22 mouse cellular contexts compared by ENCODE assay signal in the genomic region with DNA sequence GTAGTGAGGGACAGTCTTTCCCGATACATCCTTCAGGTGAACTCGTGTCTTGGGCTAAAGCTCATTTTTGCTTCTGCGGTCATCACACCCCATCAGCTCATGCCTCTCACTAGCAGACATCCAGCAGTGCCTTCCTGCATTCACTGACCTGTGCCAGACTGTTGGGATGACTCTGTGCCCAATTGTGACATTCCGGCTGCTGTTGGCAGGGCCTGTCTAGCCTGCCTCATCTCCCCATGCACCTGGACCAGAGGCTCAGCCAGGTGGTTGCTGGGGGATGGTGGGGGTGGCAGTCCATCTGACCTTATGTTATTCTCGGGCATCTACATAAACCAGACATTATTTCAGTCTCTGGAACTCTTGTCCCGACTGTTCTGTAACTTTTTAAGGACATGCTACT.
A peak's percentile ranks its signal among the peaks of the same experiment; 100 is the strongest.
DNase-seq lines count a peak whose midpoint lies in the region; ATAC-seq and TF ChIP-seq lines count a peak whose summit lies in the region.
"Had no signal": no experiment of that assay in that cellular context is flagged by ENCODE, and none has a peak within 500 bp of the region (broad histone marks: within the 10 kb centered on the region; RNA-seq: fewer than 3 reads in every experiment).

No protein-coding gene starts in this region.

- peak; percentile 92 for ATAC-seq in cerebellum, adult (ENCODE audit: insufficient number of reproducible peaks, low FRiP score, low TSS enrichment)
- ATAC-seq in hindbrain, embryonic 14.5 days (ENCODE audit: low FRiP score), result no peak
- ATAC-seq: CD4-positive, CD25-positive, alpha-beta regulatory T cell, adult 4 months; forebrain, embryonic 13.5 days; forebrain, postnatal 0 days; hindbrain, postnatal 0 days had no signal

- TF ChIP-seq POLR2A in cerebellum, adult 2 months (IDR thresholded peaks at IDR 0.05; ENCODE audit: borderline replicate concordance, insufficient read depth, low read length), result no peak

- no peak overlapping the region for H3K4me2 ChIP-seq in hindbrain, embryonic 14.5 days (replicated peaks)
- H3K4me2 ChIP-seq: embryonic facial prominence, embryonic 13.5 days; forebrain, embryonic 13.5 days; hindbrain, embryonic 12.5 days had no signal

- H3K36me3 ChIP-seq in hindbrain, embryonic 14.5 days (replicated peaks; ENCODE audit: control insufficient read depth, insufficient read depth), result no peaks in the 10 kb centered on the region
- H3K36me3 ChIP-seq: embryonic facial prominence, embryonic 13.5 days; G1E; hindbrain, embryonic 12.5 days had no signal

- H3K9ac ChIP-seq in hindbrain, embryonic 14.5 days, result no peak overlapping the region
- H3K9ac ChIP-seq: embryonic facial prominence, embryonic 13.5 days; forebrain, embryonic 13.5 days; forebrain, postnatal 0 days; hindbrain, embryonic 12.5 days had no signal

- no peak overlapping the region; the same call in 1 of the 2 replicates for H3K27ac ChIP-seq in cerebellum, adult 2 months (ENCODE audit: insufficient read depth, low read length)
- no peak overlapping the region for H3K27ac ChIP-seq in hindbrain, embryonic 14.5 days
- H3K27ac ChIP-seq: embryonic facial prominence, embryonic 13.5 days; forebrain, embryonic 13.5 days; gastrocnemius, adult 2 months; hindbrain, embryonic 12.5 days; hindbrain, postnatal 0 days had no signal

- H3K27me3 ChIP-seq in cerebellum, adult 2 months (ENCODE audit: control insufficient read depth, insufficient read depth, low read length), result no peaks in the 10 kb centered on the region
- no peaks in the 10 kb centered on the region for H3K27me3 ChIP-seq in hindbrain, embryonic 14.5 days (ENCODE audit: control insufficient read depth, insufficient read depth, low read length)
- H3K27me3 ChIP-seq: embryonic facial prominence, embryonic 13.5 days; forebrain, embryonic 13.5 days; hindbrain, embryonic 12.5 days had no signal

- 0 out of 2 replicates have a peak, but pooled peaks have one; percentile 15 for TF ChIP-seq CTCF in cerebellum, adult 2 months (IDR thresholded peaks at IDR 0.05; ENCODE audit: borderline replicate concordance, insufficient read depth, low read depth, low read length)

- H3K4me3 ChIP-seq in cerebellum, adult 2 months (replicated peaks; ENCODE audit: insufficient read depth, low read depth, low read length), result no peak overlapping the region
- no peak overlapping the region for H3K4me3 ChIP-seq in hindbrain, embryonic 14.5 days (replicated peaks; ENCODE audit: low read length)
- H3K4me3 ChIP-seq: embryonic facial prominence, embryonic 13.5 days; forebrain, embryonic 13.5 days; gastrocnemius, adult 2 months; hindbrain, embryonic 12.5 days had no signal

- DNase-seq in cerebellum, postnatal 4 days (ENCODE audit: low spot score in 2 of 2), result no peak
- peak; percentile 96 for DNase-seq in brain, adult 2 months (ENCODE audit: low read depth, low spot score)
- peak; percentile 83 to 93 for DNase-seq in cerebellum, adult 2 months
- peak; percentile 78 to 81 for DNase-seq in cerebellum, postnatal 10 days
- no peak for DNase-seq in layer of hippocampus, adult 18-20 months (ENCODE audit: low spot score in 2 of 2)
- no peak for DNase-seq in hindbrain, embryonic 14.5 days (ENCODE audit: low spot score)
- DNase-seq in adrenal gland, adult 18-20 months (ENCODE audit: low spot score in 2 of 2), result no peak
- DNase-seq: adrenal gland, postnatal 10 days; B cell, adult 2 months; forebrain, postnatal 0 days; gastrocnemius, adult 2 months; gastrocnemius, postnatal 25 days; heart, postnatal 10 days; heart, postnatal 4 days; kidney, adult 11 months had no signal

- no peaks in the 10 kb centered on the region for H3K9me3 ChIP-seq in hindbrain, embryonic 14.5 days (ENCODE audit: control insufficient read depth, low read length)
- H3K9me3 ChIP-seq: embryonic facial prominence, embryonic 13.5 days; forebrain, embryonic 13.5 days; hindbrain, embryonic 12.5 days had no signal

- WGBS in cerebellum, adult 2 months, result 13% methylated on average over 6 of the region's 6 CpGs
- 90% methylated on average over 6 of the region's 6 CpGs for WGBS in hindbrain, embryonic 14.5 days

- peaks cover 37% of the 10 kb centered on the region for H3K4me1 ChIP-seq in cerebellum, adult 2 months (ENCODE audit: control insufficient read depth, insufficient read depth, low read length)
- no peaks in the 10 kb centered on the region for H3K4me1 ChIP-seq in hindbrain, embryonic 14.5 days (replicated peaks; ENCODE audit: control insufficient read depth, insufficient read depth, low read length)
- H3K4me1 ChIP-seq: embryonic facial prominence, embryonic 13.5 days; forebrain, embryonic 13.5 days; hindbrain, embryonic 12.5 days had no signal

Comparison
In these comparisons a context has a peak if more than half of its experiments do, and no peak if none do; other contexts are left out.
1. DNase-seq: peak in brain, adult 2 months (single experiment), cerebellum, adult 2 months (2 of 2) and cerebellum, postnatal 10 days (2 of 2); none in cerebellum, postnatal 4 days (0 of 2), layer of hippocampus, adult 18-20 months (0 of 2), hindbrain, embryonic 14.5 days (single experiment) and adrenal gland, adult 18-20 months (0 of 2).